Mouse (Mus musculus) kidney, embryonic 14.5 days (tissue): ENCODE data around the gene Trpm5. TPM values are rescaled to one million over a fixed set of nuclear protein-coding genes. Genes with fewer than 3 reads are reported as not detected.

ENCODE experiments used
- ATAC-seq: fragments of 200-750 bp; cut with Nextera tagmentation; 2 replicates; pipeline ENCODE4 v1.8.0; 2017; ENCODE audit warnings: moderate number of reproducible peaks, mild to moderate bottlenecking, moderate TSS enrichment, moderate library complexity; ENCODE audit not compliant: low FRiP score, low TSS enrichment
- H3K27ac ChIP-seq: fragments of 300-500 bp; sonication (generic); 2 replicates; pipeline ENCODE4 v1.5.1; 2014; ENCODE audit warnings: low read depth, mild to moderate bottlenecking, low read length, moderate library complexity, mixed read lengths
- H3K27me3 ChIP-seq: fragments of 300-500 bp; sonication (generic); 2 replicates; pipeline ENCODE4 v1.6.1; 2014; ENCODE audit warnings: mild to moderate bottlenecking, low read length; ENCODE audit not compliant: control insufficient read depth, insufficient read depth
- H3K36me3 ChIP-seq: fragments of 300-500 bp; sonication (generic); 2 replicates; pipeline ENCODE4 v1.6.1; 2014; ENCODE audit warnings: low read length, mixed read lengths; ENCODE audit not compliant: control insufficient read depth, insufficient read depth
- H3K4me1 ChIP-seq: fragments of 300-500 bp; sonication (generic); 2 replicates; pipeline ENCODE4 v1.6.1; 2014; ENCODE audit warnings: low read length, mixed read lengths; ENCODE audit not compliant: control insufficient read depth, insufficient read depth
- H3K4me2 ChIP-seq: fragments of 300-500 bp; sonication (generic); replicated peaks from 2 replicates; pipeline ENCODE4 v1.6.1; 2014; ENCODE audit warnings: low read depth, mild to moderate bottlenecking, low read length
- H3K4me3 ChIP-seq: fragments of 300-500 bp; sonication (generic); 2 replicates; pipeline ENCODE4 v1.5.1; 2014; ENCODE audit warnings: mild to moderate bottlenecking, low read length
- H3K9ac ChIP-seq: fragments of 300-500 bp; sonication (generic); 2 replicates; pipeline ENCODE4 v1.6.1; 2014; ENCODE audit warnings: low read depth, mild to moderate bottlenecking, low read length, moderate library complexity
- H3K9me3 ChIP-seq: fragments of 300-500 bp; sonication (generic); 2 replicates; pipeline ENCODE4 v1.6.1; 2016; ENCODE audit warnings: low read length; ENCODE audit not compliant: control insufficient read depth
- WGBS: fragments of 180-500 bp; shearing (Covaris S2); extraction: QIAGEN DNeasy Blood & Tissue Kit; methylation state at CpG from one replicate; pipeline ENCODE4 v1.1.7; 2014; 5-methylcytosine and 5-hydroxymethylcytosine counted together
- polyA plus RNA-seq: library from polyadenylated mRNA; unstranded; fragments of >200 nt; fragmentation: Nextera tagmentation; extraction: Ambion mirVana; gene quantifications from 2 replicates; pipeline ENCODE4 v1.2.1, GENCODE M21; 2014

Trpm5 gene
- polyA plus RNA-seq, 1 experiment from 2014 or later: 4.4 TPM

- H3K9ac ChIP-seq: no peak overlapping the region
- H3K36me3 ChIP-seq: no peaks in the 10 kb centered on the region
- WGBS: 62% methylated on average over 3 of the region's 3 CpGs
- no peak for ATAC-seq
- H3K27ac ChIP-seq: no peak overlapping the region
- H3K4me2 ChIP-seq: no peak overlapping the region
- no peak overlapping the region for H3K4me3 ChIP-seq
- H3K4me1 ChIP-seq: peaks cover 13% of the 10 kb centered on the region
- H3K9me3 ChIP-seq: no peaks in the 10 kb centered on the region
- peaks cover 29% of the 10 kb centered on the region for H3K27me3 ChIP-seq
Measured at GRCm38 (mm10) chr7:143109696-143110095, 15.3 kb upstream of the Trpm5 start.

- ATAC-seq: no peak
- Histone ChIP-seq H3K9ac (no peak overlapping the region), H3K27me3 (peaks cover 29% of the 10 kb centered on the region), H3K4me2 (peak overlapping the region; percentile 19), H3K9me3 (no peaks in the 10 kb centered on the region), H3K36me3 (no peaks in the 10 kb centered on the region), H3K27ac (peak overlapping the region; percentile 42; the same call in 1 of the 2 replicates), H3K4me3 (no peak overlapping the region), H3K4me1 (peaks cover 13% of the 10 kb centered on the region)
- 16% methylated on average over 3 of the region's 3 CpGs for WGBS
Measured at GRCm38 (mm10) chr7:143108996-143109660, 14.7 kb upstream of the Trpm5 start.

- Histone ChIP-seq H3K4me2 (peak overlapping the region; percentile 19), H3K4me3 (no peak overlapping the region), H3K27ac (no peak overlapping the region), H3K4me1 (peaks cover 13% of the 10 kb centered on the region), H3K27me3 (peaks cover 29% of the 10 kb centered on the region), H3K9me3 (no peaks in the 10 kb centered on the region), H3K36me3 (no peaks in the 10 kb centered on the region), H3K9ac (no peak overlapping the region)
- WGBS: 31% methylated on average over 5 of the region's 5 CpGs
- no peak for ATAC-seq
Measured at GRCm38 (mm10) chr7:143108200-143108599, 13.8 kb upstream of the Trpm5 start.

- peaks cover 29% of the 10 kb centered on the region for H3K27me3 ChIP-seq
Measured at GRCm38 (mm10) chr7:143106672-143107465, 12.4 kb upstream of the Trpm5 start.

GRCm38 (mm10) chr7:143106062-143106461, 11.6 kb upstream of the Trpm5 start, which contains the start of gene Kcnq1:
Kcnq1 (plus strand) TSS chr7:143106362.
- Histone ChIP-seq H3K27me3 (peaks cover 29% of the 10 kb centered on the region), H3K9ac (peak within 1 kb of the TSS; percentile 45; the same call in 1 of the 2 replicates), H3K4me1 (peaks cover 13% of the 10 kb centered on the region), H3K27ac (no peak within 1 kb of the TSS), H3K4me2 (peak within 1 kb of the TSS; percentile 92), H3K9me3 (no peaks in the 10 kb centered on the region), H3K4me3 (peak within 1 kb of the TSS; percentile 47), H3K36me3 (no peaks in the 10 kb centered on the region)
- ATAC-seq: no peak
- 64% methylated on average over 4 of the region's 4 CpGs for WGBS

More at GRCm38 (mm10) chr7:143106672-143107465, 12.4 kb upstream of the Trpm5 start:
- peak overlapping the region; percentile 47 for H3K4me3 ChIP-seq
- H3K27ac ChIP-seq: no peak overlapping the region
- peak; percentile 54 for ATAC-seq
- WGBS: 6% methylated on average over 54 of the region's 57 CpGs
- peak overlapping the region; percentile 92 for H3K4me2 ChIP-seq
- peak overlapping the region; percentile 45; the same call in 1 of the 2 replicates for H3K9ac ChIP-seq
- peaks cover 13% of the 10 kb centered on the region for H3K4me1 ChIP-seq
- no peaks in the 10 kb centered on the region for H3K9me3 ChIP-seq
- no peaks in the 10 kb centered on the region for H3K36me3 ChIP-seq

- Histone ChIP-seq H3K4me2 (no peak overlapping the region), H3K4me1 (peaks cover 13% of the 10 kb centered on the region), H3K27ac (no peak overlapping the region), H3K9ac (no peak overlapping the region), H3K4me3 (no peak overlapping the region), H3K9me3 (no peaks in the 10 kb centered on the region), H3K36me3 (no peaks in the 10 kb centered on the region), H3K27me3 (peaks cover 29% of the 10 kb centered on the region)
- 65% methylated on average over 11 of the region's 11 CpGs for WGBS
- ATAC-seq: no peak
Measured at GRCm38 (mm10) chr7:143105258-143105897, 10.9 kb upstream of the Trpm5 start.

GRCm38 (mm10) chr7:143100759-143101158, 6.3 kb upstream of the Trpm5 start:
- H3K27ac ChIP-seq: no peak overlapping the region
- H3K4me3 ChIP-seq: no peak overlapping the region
- peaks cover 2% of the 10 kb centered on the region; the same call in 1 of the 2 replicates for H3K27me3 ChIP-seq
- H3K4me1 ChIP-seq: no peaks in the 10 kb centered on the region
- no peak overlapping the region for H3K9ac ChIP-seq
- no peaks in the 10 kb centered on the region for H3K9me3 ChIP-seq
- WGBS: 72% methylated on average over 4 of the region's 4 CpGs
- H3K36me3 ChIP-seq: no peaks in the 10 kb centered on the region
- no peak overlapping the region for H3K4me2 ChIP-seq
- ATAC-seq: no peak

GRCm38 (mm10) chr7:143095554-143095907, 1.1 kb upstream of the Trpm5 start:
- no peaks in the 10 kb centered on the region for H3K9me3 ChIP-seq
- no peaks in the 10 kb centered on the region for H3K4me1 ChIP-seq
- no peak overlapping the region for H3K4me3 ChIP-seq
- no peaks in the 10 kb centered on the region for H3K36me3 ChIP-seq
- H3K27me3 ChIP-seq: no peaks in the 10 kb centered on the region; the same call in 1 of the 2 replicates
- H3K27ac ChIP-seq: no peak overlapping the region
- H3K9ac ChIP-seq: no peak overlapping the region
- 45% methylated on average over 1 of the region's 1 CpGs for WGBS
- H3K4me2 ChIP-seq: no peak overlapping the region
- ATAC-seq: no peak
